Mouse (Mus musculus): ENCODE measurements around the gene Asgr1.

DNA sequence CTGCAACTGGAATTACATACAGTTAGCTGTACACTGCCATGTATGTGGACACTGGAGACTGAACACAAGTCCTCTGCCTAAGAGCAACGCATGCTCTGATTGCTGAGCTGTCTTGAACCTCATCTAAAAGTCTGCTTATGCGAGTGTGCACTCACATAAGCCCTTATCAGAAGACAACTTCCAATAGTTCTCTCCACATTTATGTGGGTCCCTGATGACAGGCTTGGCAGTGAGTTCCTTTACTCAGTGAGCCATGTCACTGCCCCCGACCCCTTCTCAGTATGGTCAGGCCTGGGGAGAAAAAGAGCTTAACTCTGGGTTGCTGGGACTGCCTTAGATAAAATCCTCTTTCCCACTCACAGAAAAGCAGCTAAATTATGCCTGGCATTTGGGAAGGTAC, 37.2 kb upstream of the Asgr1 start, which contains the start of gene Dlg4:
- TF ChIP-seq POLR2A (IDR thresholded peaks at IDR 0.05; ENCODE audit: low read depth, low read length) (no peak), CTCF (IDR thresholded peaks at IDR 0.05; ENCODE audit: borderline replicate concordance, insufficient read depth, low read length) (no peak)

Data from embryonic fibroblast, embryonic 13.5 days (primary cell).